Mouse (Mus musculus): ENCODE data around the gene Zfp598.

- TF ChIP-seq CTCF (IDR thresholded peaks at IDR 0.05; ENCODE audit: extremely low read depth, insufficient read depth, insufficient read length, insufficient replicate concordance) (no peak), POLR2A (IDR thresholded peaks at IDR 0.05; ENCODE audit: low read depth, low read length) (no peak)
These were observed 44.0 kb upstream of the Zfp598 start for GRCm38 (mm10) chr17:24625472-24625871.
